Mouse (Mus musculus): ENCODE data around the gene Mgmt. TPM values are rescaled to one million over a fixed set of nuclear protein-coding genes. Genes with fewer than 3 reads are reported as not detected.

Gene Mgmt
- total RNA-seq, 2 experiments from 2014 or later, result 2.5 to 5.0 TPM

DNA sequence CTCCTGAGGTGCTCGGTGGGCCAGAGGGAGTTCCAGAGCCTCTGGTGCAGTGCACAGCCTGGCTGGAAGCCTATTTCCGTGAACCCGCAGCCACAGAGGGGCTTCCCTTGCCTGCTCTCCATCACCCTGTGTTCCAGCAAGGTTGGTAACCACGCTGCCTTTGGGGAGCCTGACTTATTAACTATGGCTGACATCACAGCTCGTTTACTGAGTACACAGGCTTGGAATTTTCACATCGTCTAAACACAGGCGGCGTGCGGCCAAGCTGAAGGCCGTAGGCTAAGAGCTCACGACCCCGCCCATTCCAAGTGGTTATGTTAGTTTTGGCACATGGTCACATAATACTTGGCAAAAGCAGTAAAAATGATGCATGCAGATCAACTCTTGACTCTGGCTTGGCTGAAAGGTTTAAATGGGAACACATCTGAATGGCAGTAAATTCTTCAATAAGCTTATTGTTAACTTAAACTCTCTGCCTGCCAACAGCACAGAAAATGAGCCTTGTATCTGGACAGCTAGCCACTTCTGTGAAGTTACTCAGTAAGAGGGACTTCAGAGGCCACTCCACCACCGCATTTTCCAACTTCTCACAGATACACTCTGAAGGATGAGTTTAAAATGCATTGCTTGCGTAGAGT is 191.7 kb downstream of the Mgmt start:
- ATAC-seq (replicated peaks; ENCODE audit: low FRiP score, low TSS enrichment, poor library complexity, severe bottlenecking), result no peak

DNA sequence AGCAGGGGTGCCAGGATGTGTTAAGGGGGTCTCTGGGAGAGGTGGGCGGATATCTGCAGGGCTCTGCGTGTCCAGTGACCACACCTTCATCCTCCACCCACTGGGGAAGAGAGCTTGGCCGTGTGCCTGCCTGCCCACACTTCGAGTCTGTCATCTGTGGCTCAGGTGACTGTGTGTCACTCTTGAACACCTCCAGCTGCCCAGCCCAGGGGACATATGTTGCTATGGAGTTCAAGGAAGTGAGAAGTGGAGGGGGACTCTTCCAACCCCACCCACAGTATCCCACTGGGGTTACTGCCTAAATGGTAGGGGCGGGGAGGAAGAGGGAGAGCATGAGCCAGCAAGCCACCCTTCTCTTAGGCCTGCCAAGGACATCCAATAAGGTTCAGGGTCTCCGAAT is 192.7 kb downstream of the Mgmt start:
- no peak for ATAC-seq (replicated peaks; ENCODE audit: low FRiP score, low TSS enrichment, poor library complexity, severe bottlenecking)

DNA sequence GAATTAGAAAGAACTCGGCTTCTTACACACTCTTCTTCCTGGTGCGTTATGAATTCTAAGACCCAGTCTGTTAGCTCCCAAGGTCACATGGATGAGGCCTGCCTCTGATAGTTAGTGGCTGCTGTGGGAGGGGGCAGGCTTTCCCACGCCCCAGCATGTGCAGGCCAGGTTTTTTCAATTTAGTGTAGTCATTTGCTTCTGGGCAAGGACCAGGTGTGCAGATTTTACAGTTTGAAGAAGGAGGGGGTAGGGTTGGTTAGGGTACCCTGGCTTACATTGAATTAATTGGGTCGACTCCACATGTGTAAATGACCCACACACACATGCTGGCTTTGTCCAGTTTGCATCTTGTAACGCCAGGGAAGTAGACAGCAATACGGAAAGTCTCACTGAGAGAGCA is 193.7 kb downstream of the Mgmt start:
- no peak for ATAC-seq (replicated peaks; ENCODE audit: low FRiP score, low TSS enrichment, poor library complexity, severe bottlenecking)

DNA sequence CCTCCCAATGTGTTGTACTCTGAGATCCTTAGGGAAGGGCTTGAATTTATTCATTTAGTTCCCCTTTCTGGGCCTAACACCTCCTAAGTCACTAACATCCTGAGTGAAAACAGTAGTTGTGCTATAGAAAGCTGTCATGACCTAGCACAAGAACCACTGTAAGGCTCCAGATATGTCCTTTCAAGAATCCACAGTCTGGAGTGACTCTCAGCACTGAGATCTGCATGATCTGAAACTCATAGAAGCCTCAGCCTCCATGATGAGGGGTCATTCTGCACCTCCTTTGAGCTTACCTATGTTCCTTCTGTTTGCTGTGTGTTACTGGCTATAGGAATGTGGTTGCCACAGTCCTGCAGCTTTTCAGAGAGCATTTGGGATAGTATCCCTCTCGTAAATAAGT is 200.1 kb downstream of the Mgmt start:
- ATAC-seq (replicated peaks; ENCODE audit: low FRiP score, low TSS enrichment, poor library complexity, severe bottlenecking), result no peak

DNA sequence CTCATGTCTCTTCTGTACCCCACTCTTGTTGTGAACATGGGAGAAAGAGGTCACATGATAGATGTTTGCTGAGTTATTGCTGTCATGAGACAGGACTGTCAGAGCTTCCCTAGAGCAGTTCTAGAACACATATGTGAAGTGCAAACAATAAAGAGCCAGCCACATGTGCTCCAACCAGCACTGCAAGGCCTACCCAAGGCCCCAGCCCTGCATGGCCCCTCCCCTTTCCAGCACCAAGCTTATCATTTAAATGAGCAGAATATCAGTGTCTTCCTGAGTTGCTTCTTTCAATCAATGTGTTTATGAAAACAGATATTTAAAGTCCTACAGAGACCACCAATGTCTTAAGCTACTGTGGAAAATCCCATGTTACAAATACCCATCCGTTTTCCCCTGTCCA is 201.3 kb downstream of the Mgmt start:
- no peak for ATAC-seq (replicated peaks; ENCODE audit: low FRiP score, low TSS enrichment, poor library complexity, severe bottlenecking)

DNA sequence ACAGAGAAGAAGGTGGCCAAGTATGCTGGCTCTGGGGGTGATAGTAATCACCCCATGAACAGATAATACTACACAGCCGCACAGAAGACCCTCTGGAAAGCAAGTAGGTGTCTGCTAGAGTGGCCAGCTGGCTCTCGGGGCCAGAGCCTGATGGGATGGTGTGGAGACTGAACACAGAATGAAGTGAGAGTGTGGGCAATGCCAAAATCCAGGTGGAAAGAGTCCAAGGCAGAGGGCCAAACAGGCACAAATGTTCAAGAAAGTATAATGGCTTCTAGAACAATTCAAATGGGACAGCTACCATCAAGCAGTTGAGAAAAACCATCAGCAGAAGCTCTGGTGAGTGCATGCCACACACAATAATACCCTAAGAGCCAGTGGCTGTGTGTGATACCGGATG is 205.4 kb downstream of the Mgmt start:
- no peak for ATAC-seq (replicated peaks; ENCODE audit: low FRiP score, low TSS enrichment, poor library complexity, severe bottlenecking)

DNA sequence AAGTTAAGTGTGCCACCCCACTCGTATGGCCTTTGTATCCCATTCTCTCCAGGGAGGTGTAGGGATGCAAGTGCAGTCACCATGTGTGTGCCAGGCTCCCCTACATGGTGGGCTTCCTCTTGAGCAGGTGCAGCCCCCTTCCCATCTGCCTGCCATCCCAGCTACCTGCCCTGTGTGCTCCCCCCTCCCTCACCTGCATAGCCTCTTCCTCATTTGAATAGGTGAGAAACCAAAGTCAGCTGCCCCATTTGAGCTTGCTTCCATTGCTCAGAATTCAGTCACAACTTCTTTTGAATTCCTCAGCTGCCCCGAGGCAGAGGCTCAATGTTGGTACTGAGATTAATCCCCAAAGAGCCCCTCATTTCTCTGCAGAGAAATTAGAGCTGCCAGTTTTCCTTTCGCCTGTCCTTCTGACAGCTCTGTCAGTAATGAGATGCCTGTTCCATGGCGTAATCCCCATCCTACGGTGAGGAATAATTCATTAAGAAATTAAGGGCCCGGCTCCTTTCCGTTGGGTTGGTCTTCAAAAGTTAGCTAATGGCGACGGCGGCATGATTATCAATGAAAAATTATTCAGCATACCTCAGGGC is 208.3 kb downstream of the Mgmt start:
- ATAC-seq (replicated peaks; ENCODE audit: low FRiP score, low TSS enrichment, poor library complexity, severe bottlenecking), result no peak

DNA sequence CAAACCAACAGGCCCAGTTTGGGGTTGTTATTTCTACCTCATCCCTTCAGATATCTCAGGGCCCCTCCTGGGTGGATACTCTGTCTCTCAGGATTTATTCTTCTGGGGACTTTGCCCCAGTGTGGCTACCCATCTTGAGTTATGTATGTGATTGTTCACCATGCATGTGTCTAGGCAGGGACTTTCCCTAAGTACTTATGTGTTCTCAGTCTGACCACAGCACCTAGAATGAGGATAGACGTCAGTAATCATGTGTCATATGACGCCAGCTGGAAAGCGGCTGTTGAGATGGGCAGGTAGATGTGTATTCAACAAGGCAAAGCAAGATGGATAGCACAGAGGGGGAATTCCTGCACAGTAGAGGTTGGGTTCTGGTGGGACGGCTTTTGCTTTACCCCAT is 217.7 kb downstream of the Mgmt start:
- ATAC-seq (replicated peaks; ENCODE audit: low FRiP score, low TSS enrichment, poor library complexity, severe bottlenecking), result no peak

DNA sequence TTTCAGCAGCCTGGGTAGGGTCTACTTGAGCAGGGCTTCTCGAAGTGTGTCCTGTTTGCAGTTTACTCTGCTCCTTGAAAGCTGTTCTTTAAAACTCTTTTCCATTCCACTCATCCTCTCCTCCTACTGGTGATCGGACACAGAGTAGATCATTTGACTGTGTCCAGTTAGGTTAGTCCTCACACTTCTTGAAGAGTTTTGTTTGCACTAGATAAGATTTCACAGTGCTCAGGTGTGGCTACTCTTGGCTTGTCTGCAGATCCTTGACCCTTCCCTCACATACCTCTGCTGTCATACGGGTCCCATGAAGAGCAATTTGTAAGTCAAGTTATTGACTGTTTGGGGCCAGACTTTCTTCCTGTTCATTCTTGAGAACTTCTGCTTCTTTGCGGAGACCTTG is 221.8 kb downstream of the Mgmt start:
- ATAC-seq (replicated peaks; ENCODE audit: low FRiP score, low TSS enrichment, poor library complexity, severe bottlenecking), result no peak

DNA sequence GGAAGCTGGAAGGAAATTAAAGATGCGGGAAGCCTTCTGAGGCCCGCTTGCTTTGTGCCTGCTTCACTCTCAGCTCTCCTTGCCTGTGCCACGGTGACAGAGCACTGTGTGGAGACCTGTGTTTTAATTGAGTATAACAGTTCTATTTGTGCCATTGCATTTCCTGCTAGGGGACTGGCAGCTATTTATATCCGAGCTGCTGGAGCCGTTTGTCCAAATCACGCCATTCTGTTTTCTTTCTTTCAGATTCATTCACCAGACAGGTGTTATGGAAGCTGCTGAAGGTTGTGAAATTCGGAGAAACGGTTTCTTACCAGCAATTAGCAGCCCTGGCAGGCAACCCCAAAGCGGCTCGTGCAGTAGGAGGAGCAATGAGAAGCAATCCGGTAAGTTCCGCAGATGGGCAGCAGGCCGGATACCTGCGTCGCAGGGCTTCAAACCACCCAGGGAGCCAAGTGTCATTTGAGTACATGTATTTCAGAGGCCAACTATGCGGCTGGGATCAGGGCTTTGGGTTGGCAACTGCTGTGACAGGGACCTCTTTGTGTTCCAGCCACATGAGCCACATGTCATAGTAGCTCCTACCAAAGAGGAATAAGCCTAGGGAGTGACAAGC is 226.9 kb downstream of the Mgmt start:
- no peak for ATAC-seq (replicated peaks; ENCODE audit: low FRiP score, low TSS enrichment, poor library complexity, severe bottlenecking)

DNA sequence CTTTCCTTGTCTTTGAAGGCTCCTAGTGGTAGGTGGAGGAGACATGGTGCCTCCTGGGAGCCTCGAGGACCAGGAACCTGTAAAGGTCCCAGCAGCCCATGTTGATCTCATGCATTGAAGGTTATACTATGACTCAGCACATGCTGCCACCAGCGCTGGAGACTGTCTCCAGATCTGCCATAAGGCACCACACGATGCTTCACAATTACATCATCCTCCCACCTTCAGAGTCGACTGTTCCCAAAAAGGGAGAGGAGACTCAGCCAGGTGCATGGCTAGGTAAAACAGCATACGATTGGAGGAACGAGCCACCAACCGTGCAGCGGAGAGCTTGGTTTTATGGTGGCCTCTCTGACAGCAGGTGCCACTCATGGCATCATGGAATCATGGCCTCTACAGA is 234.3 kb downstream of the Mgmt start:
- no peak for ATAC-seq (replicated peaks; ENCODE audit: low FRiP score, low TSS enrichment, poor library complexity, severe bottlenecking)

DNA sequence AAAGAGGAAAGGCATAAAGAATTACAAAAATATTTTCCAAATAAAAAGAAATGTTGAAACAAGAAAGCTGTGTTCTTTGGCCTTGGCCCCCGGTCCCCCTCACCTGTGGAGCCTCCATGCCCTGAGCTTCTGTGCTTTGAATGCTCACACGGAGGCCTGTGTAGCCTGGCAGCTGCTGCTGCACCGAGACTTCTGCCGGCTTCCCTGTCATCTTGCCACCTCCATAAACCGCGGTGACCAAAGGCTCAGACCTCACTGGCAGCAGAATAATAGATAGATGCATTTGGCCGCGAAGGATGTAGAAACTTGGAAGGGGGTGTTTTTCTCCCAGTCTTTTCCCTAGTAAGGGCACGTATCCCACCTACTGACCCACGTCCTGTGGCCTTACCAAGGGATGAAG is 235.8 kb downstream of the Mgmt start:
- ATAC-seq (replicated peaks; ENCODE audit: low FRiP score, low TSS enrichment, poor library complexity, severe bottlenecking), result no peak

DNA sequence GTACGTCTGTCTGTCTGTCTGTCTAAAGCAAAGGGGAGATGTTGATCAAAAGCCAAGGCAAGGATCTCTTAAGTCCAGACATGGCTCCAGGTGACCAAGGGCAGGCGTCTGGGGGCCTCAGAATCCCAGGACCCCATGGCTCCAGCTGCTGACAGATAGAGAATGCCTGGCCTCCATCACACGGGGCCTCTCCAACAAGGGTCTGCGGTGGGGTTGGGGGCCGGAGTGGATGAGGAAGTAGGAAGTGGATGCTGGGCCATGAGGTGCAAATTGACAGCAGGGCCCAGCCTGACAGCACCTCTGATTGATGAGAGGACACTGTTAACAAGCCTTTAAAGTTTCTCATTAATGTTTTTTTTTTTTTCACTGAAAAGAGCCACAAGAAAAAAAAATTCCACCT is 237.5 kb downstream of the Mgmt start:
- no peak for ATAC-seq (replicated peaks; ENCODE audit: low FRiP score, low TSS enrichment, poor library complexity, severe bottlenecking)

DNA sequence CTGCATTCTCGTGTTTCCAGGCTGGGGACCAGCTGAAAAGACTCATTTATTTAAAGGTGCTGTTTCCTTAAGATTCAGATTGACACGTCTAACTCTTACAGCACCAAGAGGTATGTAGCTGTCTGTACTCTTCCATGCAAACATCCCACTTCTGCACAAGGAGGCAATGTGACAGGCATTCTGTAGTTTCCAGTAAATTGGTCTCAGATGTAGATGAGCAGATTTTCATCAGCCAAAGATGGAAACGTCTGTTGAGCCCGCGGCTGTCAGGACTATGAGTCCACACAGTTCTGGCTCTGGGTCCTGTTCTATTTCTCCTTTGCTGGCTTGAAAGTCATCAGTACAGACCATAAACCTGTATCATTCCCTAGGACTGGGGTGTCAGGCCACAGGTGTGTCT is 243.7 kb downstream of the Mgmt start:
- ATAC-seq (replicated peaks; ENCODE audit: low FRiP score, low TSS enrichment, poor library complexity, severe bottlenecking), result no peak

DNA sequence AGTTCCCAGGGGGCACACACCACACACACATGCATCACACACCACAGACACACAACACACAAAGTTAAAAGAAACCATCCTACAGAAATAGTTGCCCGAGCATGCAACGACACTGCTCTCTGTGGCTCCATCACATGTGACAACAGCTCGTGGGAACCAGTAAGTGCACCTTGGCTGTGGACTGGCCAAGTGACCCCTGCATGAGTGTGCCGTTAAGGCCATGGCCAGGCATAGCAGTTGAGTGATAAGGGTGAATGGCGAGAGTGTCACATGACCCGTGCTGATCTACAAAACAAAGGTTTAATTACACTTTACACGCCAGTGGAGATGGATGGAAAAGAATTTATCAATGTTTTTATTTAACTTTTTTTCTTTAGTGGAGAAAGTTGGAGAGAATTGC is 245.9 kb downstream of the Mgmt start:
- ATAC-seq (replicated peaks; ENCODE audit: low FRiP score, low TSS enrichment, poor library complexity, severe bottlenecking), result no peak

DNA sequence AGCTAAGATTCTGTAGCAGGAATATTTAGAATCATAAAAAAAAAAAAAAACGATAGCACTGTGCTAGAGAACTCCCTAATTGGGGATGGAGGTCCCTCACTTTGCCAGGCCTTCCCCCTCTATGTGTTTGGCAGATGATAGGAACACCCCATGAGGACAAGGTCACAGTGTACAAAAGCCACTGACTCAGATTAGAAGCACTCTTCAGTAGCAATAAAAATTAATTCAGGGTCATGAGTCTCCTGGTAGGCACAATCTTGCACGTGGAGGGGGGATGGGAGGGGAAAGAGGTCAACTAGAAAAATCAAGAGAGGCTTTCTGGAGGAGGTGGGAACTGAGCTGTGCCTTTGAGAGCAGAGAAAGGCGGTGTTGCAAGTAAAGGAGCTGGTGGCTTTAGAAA is 247.0 kb downstream of the Mgmt start:
- no peak for ATAC-seq (replicated peaks; ENCODE audit: low FRiP score, low TSS enrichment, poor library complexity, severe bottlenecking)

DNA sequence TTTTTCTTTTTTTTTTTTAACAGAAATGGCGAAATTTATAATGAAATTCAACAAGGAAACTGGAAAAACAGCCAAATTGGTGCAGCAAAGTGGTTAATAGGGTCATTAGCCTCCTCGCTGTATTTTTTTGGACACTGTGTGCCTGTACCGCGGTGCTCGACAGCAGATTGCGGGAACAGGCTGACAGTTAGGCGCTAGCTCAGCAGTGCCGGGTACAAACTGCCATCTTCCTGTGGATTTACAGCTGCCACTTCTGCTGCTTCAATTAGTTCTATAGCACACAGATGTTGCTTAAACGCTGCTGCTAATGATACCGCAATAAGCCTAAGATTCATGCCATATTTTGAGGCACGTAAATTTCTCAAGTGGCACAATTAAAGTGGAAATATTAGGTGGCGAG is 252.7 kb downstream of the Mgmt start:
- ATAC-seq (replicated peaks; ENCODE audit: low FRiP score, low TSS enrichment, poor library complexity, severe bottlenecking), result no peak

DNA sequence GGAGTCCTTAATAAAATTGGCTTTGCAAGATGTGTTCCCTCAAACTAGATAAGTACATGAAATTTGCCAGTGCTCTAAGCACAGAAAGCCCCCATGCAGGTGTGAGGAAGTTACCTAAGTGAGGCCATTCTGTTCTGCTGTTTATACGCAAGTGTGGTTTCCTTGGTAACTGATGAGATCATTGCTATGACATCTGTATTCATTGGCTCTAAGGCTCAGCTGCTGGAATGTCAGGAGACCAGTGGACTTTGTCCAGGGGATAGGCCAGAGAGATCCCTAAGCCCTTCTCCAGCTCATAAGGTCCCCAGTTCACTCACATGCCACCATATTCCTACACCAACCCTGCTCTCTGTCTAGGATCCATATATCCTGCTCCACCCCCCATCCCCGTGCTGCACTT is 257.4 kb downstream of the Mgmt start:
- no peak for ATAC-seq (replicated peaks; ENCODE audit: low FRiP score, low TSS enrichment, poor library complexity, severe bottlenecking)

DNA sequence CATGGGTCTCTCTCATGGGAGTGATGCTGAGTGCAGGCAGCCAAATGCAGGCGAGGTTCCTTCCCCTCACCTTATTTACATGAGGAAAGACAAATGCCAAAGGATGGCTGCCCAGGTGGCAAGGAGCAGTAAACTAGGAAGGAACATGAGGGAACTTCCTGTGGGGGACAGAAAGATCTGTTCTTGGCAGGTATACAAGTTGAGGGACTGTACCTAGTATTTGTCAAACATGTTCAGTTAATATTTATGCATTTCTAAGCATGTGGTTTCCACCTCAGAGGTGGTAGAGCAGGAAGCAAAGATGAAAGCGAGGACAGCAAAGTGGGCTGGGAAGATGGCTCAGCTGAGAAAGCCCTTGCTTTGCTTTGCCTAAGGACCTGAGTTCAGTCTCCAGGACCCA is 260.2 kb downstream of the Mgmt start:
- no peak for ATAC-seq (replicated peaks; ENCODE audit: low FRiP score, low TSS enrichment, poor library complexity, severe bottlenecking)

DNA sequence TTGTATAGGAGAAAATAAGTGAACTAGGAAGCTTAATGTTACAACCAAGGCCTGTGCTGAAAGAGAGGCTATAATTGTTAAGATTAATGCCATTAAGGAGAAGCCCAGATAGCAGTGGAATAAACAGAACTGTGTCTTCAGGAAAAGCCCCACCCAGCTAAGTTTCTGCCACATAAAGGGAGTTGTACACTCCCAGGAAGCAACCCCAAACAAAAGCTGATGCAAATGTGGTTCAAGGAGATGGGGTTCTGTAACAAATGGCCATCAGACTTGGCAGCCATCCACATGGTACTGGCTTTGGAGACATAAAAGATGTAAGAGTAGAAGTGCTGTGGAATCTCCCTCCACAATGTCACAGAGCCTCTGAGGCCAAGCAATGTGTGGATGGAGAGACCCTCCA is 264.7 kb downstream of the Mgmt start:
- no peak for ATAC-seq (replicated peaks; ENCODE audit: low FRiP score, low TSS enrichment, poor library complexity, severe bottlenecking)

DNA sequence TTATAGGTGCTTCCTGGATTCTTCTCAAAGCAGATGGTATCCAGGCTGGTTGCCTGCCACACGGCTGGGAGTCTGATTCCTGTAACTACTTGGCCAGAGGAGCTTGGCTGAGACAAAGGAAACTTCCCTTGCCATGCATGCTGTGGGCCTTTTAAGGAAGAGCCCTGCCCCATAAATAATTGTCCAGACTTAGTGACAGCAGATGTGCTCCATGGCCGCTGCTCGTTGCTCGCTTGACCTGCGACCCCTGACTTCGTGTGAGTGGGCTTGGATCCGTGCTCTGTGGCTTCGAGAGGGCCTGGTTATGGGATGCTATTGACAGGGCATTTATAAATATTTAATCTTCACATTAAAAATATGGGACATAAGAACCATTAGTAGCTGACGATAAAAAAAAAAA is 277.9 kb downstream of the Mgmt start:
- no peak for ATAC-seq (replicated peaks; ENCODE audit: low FRiP score, low TSS enrichment, poor library complexity, severe bottlenecking)
